Mouse (Mus musculus) testis, adult 2 months (tissue): ENCODE results near the gene Gm20696. TPM values are rescaled to one million over a fixed set of nuclear protein-coding genes. Genes with fewer than 3 reads are reported as not detected.

Experiments used
- H3K27ac ChIP-seq: fragments of 200-500 bp; 2 replicates; pipeline ENCODE4 v1.5.1; 2012; ENCODE audit warnings: low read depth, low read length; ENCODE audit not compliant: control insufficient read depth, insufficient read depth
- H3K27me3 ChIP-seq: fragments of 200-500 bp; 2 replicates; pipeline ENCODE4 v1.6.1; 2012; ENCODE audit warnings: mild to moderate bottlenecking, low read length, moderate library complexity; ENCODE audit not compliant: control insufficient read depth, insufficient read depth
- H3K36me3 ChIP-seq: fragments of 200-500 bp; 2 replicates; pipeline ENCODE4 v1.6.1; 2012; ENCODE audit warnings: mild to moderate bottlenecking, low read length; ENCODE audit not compliant: control insufficient read depth, insufficient read depth
- H3K4me1 ChIP-seq: fragments of 200-500 bp; 2 replicates; pipeline ENCODE4 v1.6.1; 2012; ENCODE audit warnings: low read length; ENCODE audit not compliant: control insufficient read depth, insufficient read depth
- H3K4me3 ChIP-seq: fragments of 200-500 bp; 2 replicates; pipeline ENCODE4 v1.5.1; 2012; ENCODE audit warnings: low read depth, mild to moderate bottlenecking, low read length, moderate library complexity, mixed read lengths; ENCODE audit not compliant: control insufficient read depth
- CTCF ChIP-seq: fragments of 200-500 bp; IDR thresholded peaks from 2 replicates; pipeline ENCODE4 v1.5.1; 2012; ENCODE audit warnings: low read depth, mild to moderate bottlenecking, inconsistent platforms, low read length, moderate library complexity; ENCODE audit not compliant: control insufficient read depth, insufficient read depth, insufficient replicate concordance
- POLR2A ChIP-seq: fragments of 200-500 bp; IDR thresholded peaks from 2 replicates; pipeline ENCODE4 v1.6.1; 2012; ENCODE audit warnings: low read depth, mild to moderate bottlenecking, inconsistent platforms, low read length, moderate library complexity; ENCODE audit not compliant: control insufficient read depth
- polyA plus RNA-seq: library from polyadenylated mRNA; depleted of rRNA; stranded (reverse); fragments of >200 nt; gene quantifications from 2 replicates; pipeline ENCODE4 v1.2.3, GENCODE M21; 2012

Gm20696 gene
- polyA plus RNA-seq, 1 experiment, result 0.02 TPM

GRCm38 (mm10) chr6:99621167-99621566, 45.4 kb downstream of the Gm20696 start:
- Histone ChIP-seq H3K27ac (no peak overlapping the region), H3K4me3 (no peak overlapping the region), H3K27me3 (no peaks in the 10 kb centered on the region), H3K36me3 (no peaks in the 10 kb centered on the region), H3K4me1 (no peaks in the 10 kb centered on the region)
- TF ChIP-seq CTCF (no peak), POLR2A (no peak)

GRCm38 (mm10) chr6:99620471-99620870, 46.1 kb downstream of the Gm20696 start:
- Histone ChIP-seq H3K4me3 (no peak overlapping the region), H3K27ac (no peak overlapping the region), H3K4me1 (no peaks in the 10 kb centered on the region), H3K36me3 (no peaks in the 10 kb centered on the region), H3K27me3 (no peaks in the 10 kb centered on the region)
- TF ChIP-seq POLR2A, result no peak
- no peak for TF ChIP-seq CTCF

GRCm38 (mm10) chr6:99619964-99620363, 46.6 kb downstream of the Gm20696 start:
- no peak overlapping the region for H3K4me3 ChIP-seq
- H3K27me3 ChIP-seq, result no peaks in the 10 kb centered on the region
- TF ChIP-seq CTCF (no peak), POLR2A (no peak)
- H3K27ac ChIP-seq, result no peak overlapping the region
- H3K36me3 ChIP-seq, result no peaks in the 10 kb centered on the region
- H3K4me1 ChIP-seq, result no peaks in the 10 kb centered on the region

GRCm38 (mm10) chr6:99619466-99619865, 47.1 kb downstream of the Gm20696 start:
- Histone ChIP-seq H3K4me3 (no peak overlapping the region), H3K27me3 (no peaks in the 10 kb centered on the region), H3K4me1 (no peaks in the 10 kb centered on the region), H3K36me3 (no peaks in the 10 kb centered on the region), H3K27ac (no peak overlapping the region)
- no peak for TF ChIP-seq POLR2A
- no peak for TF ChIP-seq CTCF

- no peaks in the 10 kb centered on the region for H3K36me3 ChIP-seq
- H3K27me3 ChIP-seq, result no peaks in the 10 kb centered on the region
- H3K27ac ChIP-seq, result no peak overlapping the region
- no peak overlapping the region for H3K4me3 ChIP-seq
- TF ChIP-seq CTCF, result no peak
- TF ChIP-seq POLR2A, result no peak
- no peaks in the 10 kb centered on the region for H3K4me1 ChIP-seq
Measured at GRCm38 (mm10) chr6:99617867-99618266, 48.7 kb downstream of the Gm20696 start.

GRCm38 (mm10) chr6:99617415-99617814, 49.2 kb downstream of the Gm20696 start:
- Histone ChIP-seq H3K4me1 (no peaks in the 10 kb centered on the region), H3K4me3 (no peak overlapping the region), H3K27ac (no peak overlapping the region), H3K27me3 (no peaks in the 10 kb centered on the region), H3K36me3 (no peaks in the 10 kb centered on the region)
- TF ChIP-seq CTCF (no peak), POLR2A (no peak)

GRCm38 (mm10) chr6:99615272-99615751, 51.3 kb downstream of the Gm20696 start:
- Histone ChIP-seq H3K36me3 (no peaks in the 10 kb centered on the region), H3K27ac (no peak overlapping the region), H3K4me3 (no peak overlapping the region), H3K4me1 (peaks cover 3% of the 10 kb centered on the region), H3K27me3 (no peaks in the 10 kb centered on the region)
- TF ChIP-seq POLR2A (no peak), CTCF (no peak)

- TF ChIP-seq POLR2A, result no peak
- no peak for TF ChIP-seq CTCF
- peaks cover 3% of the 10 kb centered on the region for H3K4me1 ChIP-seq
- no peaks in the 10 kb centered on the region for H3K27me3 ChIP-seq
- no peaks in the 10 kb centered on the region for H3K36me3 ChIP-seq
- no peak overlapping the region for H3K27ac ChIP-seq
- no peak overlapping the region for H3K4me3 ChIP-seq
Measured at GRCm38 (mm10) chr6:99614566-99615271, 51.9 kb downstream of the Gm20696 start.
